ENCODE assay signal across 8 mouse cellular contexts in genomic region chr10:83617366-83617765, GRCm38 (mm10). TPM values are rescaled to one million over a fixed set of nuclear protein-coding genes. Genes with fewer than 3 reads are reported as not detected.
DNase-seq lines count a peak whose midpoint lies in the region; ATAC-seq and TF ChIP-seq lines count a peak whose summit lies in the region.

No protein-coding gene starts in this region.

- DNase-seq in CD8-positive naive resting alpha-beta T cell, adult 2 months (ENCODE audit: low read depth in 2 of 2, low spot score in 2 of 2) = peak; percentile 14
- DNase-seq in adipocyte (ENCODE audit: low spot score) = peak; percentile 26
- DNase-seq in retina, postnatal 1 day = peak; percentile 60
- DNase-seq in left cerebral cortex, postnatal 25 days (ENCODE audit: low spot score in 2 of 2) = no peak

- intact Hi-C loops in left cerebral cortex, postnatal 25 days (cut with DNase I) = no loop called here

- no peak overlapping the region for H3K4me2 ChIP-seq in intestine, postnatal 0 days (replicated peaks; ENCODE audit: low read depth)
- H3K4me2 ChIP-seq in intestine, embryonic 15.5 days (replicated peaks) = no peak overlapping the region
- no peak overlapping the region for H3K4me2 ChIP-seq in forebrain, embryonic 16.5 days (ENCODE audit: low read length)

- H3K9ac ChIP-seq in intestine, postnatal 0 days (ENCODE audit: low read depth, low read length) = no peak overlapping the region
- no peak overlapping the region for H3K9ac ChIP-seq in intestine, embryonic 15.5 days
- no peak overlapping the region for H3K9ac ChIP-seq in forebrain, embryonic 16.5 days (replicated peaks; ENCODE audit: low read depth, low read length)

- H3K36me3 ChIP-seq in intestine, postnatal 0 days (ENCODE audit: control insufficient read depth, insufficient read depth) = peaks cover 62% of the 10 kb centered on the region
- peaks cover 8% of the 10 kb centered on the region; the same call in 1 of the 2 replicates for H3K36me3 ChIP-seq in intestine, embryonic 15.5 days
- H3K36me3 ChIP-seq in forebrain, embryonic 16.5 days (ENCODE audit: control insufficient read depth, insufficient read depth) = no peaks in the 10 kb centered on the region

- no peaks in the 10 kb centered on the region for H3K4me1 ChIP-seq in intestine, postnatal 0 days (replicated peaks; ENCODE audit: control insufficient read depth, insufficient read depth, low read length)
- no peaks in the 10 kb centered on the region for H3K4me1 ChIP-seq in intestine, embryonic 15.5 days (replicated peaks)
- H3K4me1 ChIP-seq in forebrain, embryonic 16.5 days (replicated peaks; ENCODE audit: control insufficient read depth, insufficient read depth, low read length) = peaks cover 3% of the 10 kb centered on the region; the same call in 1 of the 2 replicates

- ATAC-seq in intestine, postnatal 0 days = no peak
- no peak for ATAC-seq in intestine, embryonic 15.5 days
- ATAC-seq in granulocyte monocyte progenitor cell, adult 5-6 weeks (replicated peaks; ENCODE audit: poor library complexity, severe bottlenecking) = peak; percentile 64
- no peak for ATAC-seq in forebrain, embryonic 16.5 days

- no peaks in the 10 kb centered on the region for H3K27me3 ChIP-seq in intestine, postnatal 0 days (replicated peaks; ENCODE audit: control insufficient read depth, insufficient read depth, low read length)
- no peaks in the 10 kb centered on the region for H3K27me3 ChIP-seq in intestine, embryonic 15.5 days (replicated peaks)
- H3K27me3 ChIP-seq in forebrain, embryonic 16.5 days (replicated peaks; ENCODE audit: control insufficient read depth, insufficient read depth, low read length) = no peaks in the 10 kb centered on the region

- no peak overlapping the region for H3K4me3 ChIP-seq in intestine, postnatal 0 days (ENCODE audit: low read depth, low read length)
- no peak overlapping the region for H3K4me3 ChIP-seq in intestine, embryonic 15.5 days (replicated peaks)
- no peak overlapping the region for H3K4me3 ChIP-seq in forebrain, embryonic 16.5 days (replicated peaks; ENCODE audit: low read length)

- TF ChIP-seq CTCF in intestine, postnatal 0 days (IDR thresholded peaks at IDR 0.05; ENCODE audit: low read depth) = peak; percentile 72

- 62% methylated on average over 10 of the region's 10 CpGs for whole genome bisulfite sequencing in intestine, postnatal 0 days
- WGBS in intestine, embryonic 15.5 days = 61% methylated on average over 10 of the region's 10 CpGs
- 57% methylated on average over 10 of the region's 10 CpGs for WGBS in forebrain, embryonic 16.5 days

- no peaks in the 10 kb centered on the region for H3K9me3 ChIP-seq in intestine, postnatal 0 days (ENCODE audit: control insufficient read depth)
- no peaks in the 10 kb centered on the region for H3K9me3 ChIP-seq in intestine, embryonic 15.5 days
- H3K9me3 ChIP-seq in forebrain, embryonic 16.5 days (ENCODE audit: control insufficient read depth, low read length) = no peaks in the 10 kb centered on the region

- H3K27ac ChIP-seq in intestine, postnatal 0 days (ENCODE audit: low read depth, low read length) = no peak overlapping the region
- no peak overlapping the region for H3K27ac ChIP-seq in intestine, embryonic 15.5 days
- H3K27ac ChIP-seq in forebrain, embryonic 16.5 days (ENCODE audit: low read length) = no peak overlapping the region

RNA-seq across cellular contexts. Expression of gene Appl2, which starts 31.2 kb away (rescaled TPM):
- 27.5 and 28.3 TPM in 2 replicates for polyA plus RNA-seq in intestine, postnatal 0 days (2015; fragmentation: Nextera tagmentation; extraction: Ambion mirVana)
- 46.0 and 49.1 TPM in 2 replicates for polyA plus RNA-seq in intestine, embryonic 15.5 days (2015; fragmentation: Nextera tagmentation; extraction: Ambion mirVana)
- total RNA-seq in granulocyte monocyte progenitor cell, adult 5-6 weeks (2014; fragmentation: Nextera tagmentation) = 14.6 and 28.9 TPM in 2 replicates
- 21.8 and 32.1 TPM in 2 replicates for total RNA-seq in granulocyte monocyte progenitor cell, adult 5-6 weeks (2017)
- polyA plus RNA-seq in forebrain, embryonic 16.5 days (2015; fragmentation: Nextera tagmentation; extraction: Ambion mirVana) = 34.9 and 38.5 TPM in 2 replicates
- 10 to 100 TPM; 49.6 to 56.0 TPM for total RNA-seq in left cerebral cortex, postnatal 25 days (2021)

Comparison
In these comparisons a context has a peak if more than half of its experiments do, and no peak if none do; other contexts are left out.
1. DNase-seq: peak in CD8-positive naive resting alpha-beta T cell, adult 2 months (2 of 2), adipocyte (single experiment) and retina, postnatal 1 day (single experiment); none in left cerebral cortex, postnatal 25 days (0 of 2).